Mouse (Mus musculus): ENCODE measurements around the gene Vcam1. TPM values are rescaled to one million over a fixed set of nuclear protein-coding genes. Genes with fewer than 3 reads are reported as not detected.

The Vcam1 gene
- polyA plus RNA-seq, 1 experiment from 2014 or later = 39.8 TPM

GRCm38 (mm10) chr3:116157447-116157990, 28.0 kb upstream of the Vcam1 start:
- ATAC-seq = no peak
- H3K36me3 ChIP-seq (ENCODE audit: control insufficient read depth, insufficient read depth, low read length) = no peaks in the 10 kb centered on the region
- WGBS = 71% methylated on average over 13 of the region's 13 CpGs
- H3K4me1 ChIP-seq (ENCODE audit: control insufficient read depth, insufficient read depth, low read length) = no peaks in the 10 kb centered on the region
- no peak overlapping the region for H3K4me3 ChIP-seq (ENCODE audit: low read depth, low read length)
- H3K27me3 ChIP-seq (ENCODE audit: control insufficient read depth, insufficient read depth, low read depth, low read length) = no peaks in the 10 kb centered on the region
- no peak overlapping the region for H3K4me2 ChIP-seq (ENCODE audit: low read length)
- no peak overlapping the region for H3K9ac ChIP-seq (ENCODE audit: low read depth, low read length)
- H3K9me3 ChIP-seq (replicated peaks; ENCODE audit: control insufficient read depth, low read length, poor library complexity, severe bottlenecking) = no peaks in the 10 kb centered on the region
- no peak overlapping the region for H3K27ac ChIP-seq (ENCODE audit: low read length)

- no peak overlapping the region for H3K4me2 ChIP-seq (ENCODE audit: low read length)
- no peaks in the 10 kb centered on the region for H3K9me3 ChIP-seq (replicated peaks; ENCODE audit: control insufficient read depth, low read length, poor library complexity, severe bottlenecking)
- no peak for ATAC-seq
- no peak overlapping the region for H3K9ac ChIP-seq (ENCODE audit: low read depth, low read length)
- no peak overlapping the region for H3K4me3 ChIP-seq (ENCODE audit: low read depth, low read length)
- H3K27me3 ChIP-seq (ENCODE audit: control insufficient read depth, insufficient read depth, low read depth, low read length) = no peaks in the 10 kb centered on the region
- WGBS = 79% methylated on average over 13 of the region's 13 CpGs
- H3K4me1 ChIP-seq (ENCODE audit: control insufficient read depth, insufficient read depth, low read length) = no peaks in the 10 kb centered on the region
- H3K27ac ChIP-seq (ENCODE audit: low read length) = no peak overlapping the region
- H3K36me3 ChIP-seq (ENCODE audit: control insufficient read depth, insufficient read depth, low read length) = no peaks in the 10 kb centered on the region
These were observed 20.7 kb upstream of the Vcam1 start for GRCm38 (mm10) chr3:116150056-116150632.

DNA sequence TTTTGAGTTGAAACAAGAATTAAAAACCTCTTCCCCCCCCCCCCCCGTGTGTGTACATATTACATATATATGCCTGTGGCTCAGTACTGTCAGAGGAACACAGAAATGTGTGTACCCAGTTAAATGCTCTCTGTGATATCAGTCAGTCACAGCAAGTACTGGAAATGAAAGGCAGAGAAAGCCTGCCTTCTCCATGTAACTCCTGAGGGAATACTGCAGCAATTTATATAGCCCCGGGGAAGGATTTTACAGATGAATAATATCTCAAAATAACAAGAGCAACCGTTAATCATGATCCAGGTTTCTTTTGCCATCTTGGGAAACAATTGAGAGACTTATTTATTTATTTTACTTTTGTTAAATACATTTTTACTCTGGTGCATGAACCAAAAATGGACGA, 19.6 kb upstream of the Vcam1 start:
- Histone ChIP-seq H3K4me1 (ENCODE audit: control insufficient read depth, insufficient read depth, low read length) (no peaks in the 10 kb centered on the region), H3K4me2 (ENCODE audit: low read length) (no peak overlapping the region), H3K27me3 (ENCODE audit: control insufficient read depth, insufficient read depth, low read depth, low read length) (no peaks in the 10 kb centered on the region), H3K9ac (ENCODE audit: low read depth, low read length) (no peak overlapping the region), H3K27ac (ENCODE audit: low read length) (no peak overlapping the region), H3K9me3 (replicated peaks; ENCODE audit: control insufficient read depth, low read length, poor library complexity, severe bottlenecking) (no peaks in the 10 kb centered on the region), H3K36me3 (ENCODE audit: control insufficient read depth, insufficient read depth, low read length) (no peaks in the 10 kb centered on the region), H3K4me3 (ENCODE audit: low read depth, low read length) (no peak overlapping the region)
- ATAC-seq = no peak
- WGBS = 51% methylated on average over 4 of the region's 4 CpGs

- ATAC-seq = no peak
- no peaks in the 10 kb centered on the region for H3K36me3 ChIP-seq (ENCODE audit: control insufficient read depth, insufficient read depth, low read length)
- no peaks in the 10 kb centered on the region for H3K9me3 ChIP-seq (replicated peaks; ENCODE audit: control insufficient read depth, low read length, poor library complexity, severe bottlenecking)
- H3K27ac ChIP-seq (ENCODE audit: low read length) = no peak overlapping the region
- H3K4me3 ChIP-seq (ENCODE audit: low read depth, low read length) = no peak overlapping the region
- H3K27me3 ChIP-seq (ENCODE audit: control insufficient read depth, insufficient read depth, low read depth, low read length) = no peaks in the 10 kb centered on the region
- H3K4me2 ChIP-seq (ENCODE audit: low read length) = no peak overlapping the region; the same call in 1 of the 2 replicates
- H3K9ac ChIP-seq (ENCODE audit: low read depth, low read length) = no peak overlapping the region
- H3K4me1 ChIP-seq (ENCODE audit: control insufficient read depth, insufficient read depth, low read length) = no peaks in the 10 kb centered on the region
- 72% methylated on average over 9 of the region's 9 CpGs for WGBS
These were observed 19.2 kb upstream of the Vcam1 start for GRCm38 (mm10) chr3:116148676-116149075.

DNA sequence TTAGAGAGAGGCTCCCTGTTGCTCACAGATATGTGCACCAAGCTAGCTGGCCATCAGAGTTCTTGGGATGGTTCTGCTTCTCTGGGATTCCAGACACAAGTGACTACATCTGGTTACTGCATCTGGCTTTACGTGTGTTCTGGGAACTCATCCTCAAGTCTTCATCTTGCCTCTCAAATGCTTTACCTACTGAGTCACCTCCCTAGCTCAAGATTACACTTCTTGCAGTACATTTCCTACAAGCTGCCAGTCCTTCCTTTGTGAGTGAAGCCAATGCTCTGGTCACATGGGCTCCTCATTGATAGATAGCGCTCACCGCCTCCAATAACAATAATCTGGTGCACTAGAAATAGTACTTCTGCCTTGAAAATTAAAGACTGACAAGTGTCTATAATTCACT, 11.7 kb upstream of the Vcam1 start:
- H3K4me1 ChIP-seq (ENCODE audit: control insufficient read depth, insufficient read depth, low read length) = no peaks in the 10 kb centered on the region
- ATAC-seq = no peak
- no peak overlapping the region for H3K9ac ChIP-seq (ENCODE audit: low read depth, low read length)
- no peaks in the 10 kb centered on the region for H3K27me3 ChIP-seq (ENCODE audit: control insufficient read depth, insufficient read depth, low read depth, low read length)
- 98% methylated on average over 3 of the region's 3 CpGs for WGBS
- no peaks in the 10 kb centered on the region for H3K36me3 ChIP-seq (ENCODE audit: control insufficient read depth, insufficient read depth, low read length)
- no peak overlapping the region for H3K4me3 ChIP-seq (ENCODE audit: low read depth, low read length)
- no peaks in the 10 kb centered on the region for H3K9me3 ChIP-seq (replicated peaks; ENCODE audit: control insufficient read depth, low read length, poor library complexity, severe bottlenecking)
- H3K27ac ChIP-seq (ENCODE audit: low read length) = no peak overlapping the region
- H3K4me2 ChIP-seq (ENCODE audit: low read length) = no peak overlapping the region

DNA sequence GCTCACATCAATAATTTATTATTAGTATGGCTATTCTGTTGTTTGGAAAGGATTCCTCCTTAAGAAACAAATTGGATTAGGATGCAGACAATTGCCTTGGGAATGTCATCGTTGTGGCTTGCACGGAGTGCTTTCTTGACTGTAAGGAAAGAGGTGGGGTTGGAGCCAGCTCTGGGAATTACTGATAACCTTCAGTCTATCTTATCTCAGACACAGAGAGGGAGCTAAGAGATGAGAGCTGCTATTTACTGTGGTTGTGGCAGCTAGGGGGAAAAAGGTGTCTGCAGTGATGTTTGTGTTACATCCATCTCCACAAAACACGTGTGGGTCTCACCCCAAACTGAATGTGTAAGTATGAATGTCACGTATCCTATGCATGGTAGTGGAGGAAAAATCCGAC, 9.5 kb upstream of the Vcam1 start:
- H3K36me3 ChIP-seq (ENCODE audit: control insufficient read depth, insufficient read depth, low read length) = no peaks in the 10 kb centered on the region
- H3K4me2 ChIP-seq (ENCODE audit: low read length) = no peak overlapping the region
- H3K27me3 ChIP-seq (ENCODE audit: control insufficient read depth, insufficient read depth, low read depth, low read length) = no peaks in the 10 kb centered on the region
- H3K9me3 ChIP-seq (replicated peaks; ENCODE audit: control insufficient read depth, low read length, poor library complexity, severe bottlenecking) = no peaks in the 10 kb centered on the region
- ATAC-seq = no peak
- no peaks in the 10 kb centered on the region for H3K4me1 ChIP-seq (ENCODE audit: control insufficient read depth, insufficient read depth, low read length)
- no peak overlapping the region for H3K4me3 ChIP-seq (ENCODE audit: low read depth, low read length)
- H3K27ac ChIP-seq (ENCODE audit: low read length) = no peak overlapping the region
- 68% methylated on average over 5 of the region's 5 CpGs for WGBS
- H3K9ac ChIP-seq (ENCODE audit: low read depth, low read length) = no peak overlapping the region

GRCm38 (mm10) chr3:116138081-116138480, 8.6 kb upstream of the Vcam1 start:
- no peak for ATAC-seq
- no peaks in the 10 kb centered on the region for H3K4me1 ChIP-seq (ENCODE audit: control insufficient read depth, insufficient read depth, low read length)
- no peak overlapping the region for H3K9ac ChIP-seq (ENCODE audit: low read depth, low read length)
- WGBS = 96% methylated on average over 5 of the region's 5 CpGs
- no peaks in the 10 kb centered on the region for H3K9me3 ChIP-seq (replicated peaks; ENCODE audit: control insufficient read depth, low read length, poor library complexity, severe bottlenecking)
- H3K27ac ChIP-seq (ENCODE audit: low read length) = no peak overlapping the region
- H3K36me3 ChIP-seq (ENCODE audit: control insufficient read depth, insufficient read depth, low read length) = no peaks in the 10 kb centered on the region
- H3K27me3 ChIP-seq (ENCODE audit: control insufficient read depth, insufficient read depth, low read depth, low read length) = no peaks in the 10 kb centered on the region
- H3K4me3 ChIP-seq (ENCODE audit: low read depth, low read length) = no peak overlapping the region
- no peak overlapping the region for H3K4me2 ChIP-seq (ENCODE audit: low read length)

GRCm38 (mm10) chr3:116133363-116133762, 3.9 kb upstream of the Vcam1 start:
- WGBS = 82% methylated on average over 5 of the region's 5 CpGs

GRCm38 (mm10) chr3:116130711-116131110, 1.2 kb upstream of the Vcam1 start:
- Histone ChIP-seq H3K36me3 (ENCODE audit: control insufficient read depth, insufficient read depth, low read length) (no peaks in the 10 kb centered on the region), H3K27ac (ENCODE audit: low read length) (no peak overlapping the region), H3K27me3 (ENCODE audit: control insufficient read depth, insufficient read depth, low read depth, low read length) (no peaks in the 10 kb centered on the region), H3K9me3 (replicated peaks; ENCODE audit: control insufficient read depth, low read length, poor library complexity, severe bottlenecking) (no peaks in the 10 kb centered on the region), H3K4me3 (ENCODE audit: low read depth, low read length) (no peak overlapping the region), H3K4me1 (ENCODE audit: control insufficient read depth, insufficient read depth, low read length) (peaks cover 3% of the 10 kb centered on the region), H3K4me2 (ENCODE audit: low read length) (no peak overlapping the region), H3K9ac (ENCODE audit: low read depth, low read length) (no peak overlapping the region)
- ATAC-seq = no peak
- 88% methylated on average over 3 of the region's 3 CpGs for WGBS

More at GRCm38 (mm10) chr3:116133363-116133762, 3.9 kb upstream of the Vcam1 start:
- no peaks in the 10 kb centered on the region for H3K9me3 ChIP-seq (replicated peaks; ENCODE audit: control insufficient read depth, low read length, poor library complexity, severe bottlenecking)
- ATAC-seq = no peak
- no peak overlapping the region for H3K9ac ChIP-seq (ENCODE audit: low read depth, low read length)
- no peaks in the 10 kb centered on the region for H3K27me3 ChIP-seq (ENCODE audit: control insufficient read depth, insufficient read depth, low read depth, low read length)
- no peak overlapping the region for H3K4me2 ChIP-seq (ENCODE audit: low read length)
- H3K4me3 ChIP-seq (ENCODE audit: low read depth, low read length) = no peak overlapping the region
- peaks cover 3% of the 10 kb centered on the region for H3K4me1 ChIP-seq (ENCODE audit: control insufficient read depth, insufficient read depth, low read length)
- no peak overlapping the region for H3K27ac ChIP-seq (ENCODE audit: low read length)
- no peaks in the 10 kb centered on the region for H3K36me3 ChIP-seq (ENCODE audit: control insufficient read depth, insufficient read depth, low read length)
